Mouse (Mus musculus): ENCODE measurements around the gene Gm16451. TPM values are rescaled to one million over a fixed set of nuclear protein-coding genes. Genes with fewer than 3 reads are reported as not detected.
"Not testable (repeated sequence)": the region's sequence is repeated elsewhere in the genome, so short reads cannot be mapped to it uniquely, and the experiment has no call there.

Gene Gm16451
- polyA plus RNA-seq (2015; fragmentation: Nextera tagmentation; extraction: Ambion mirVana): not detected in 2 replicates

GRCm38 (mm10) chr7:22118145-22118544 lies at the start of gene Gm16451:
TSS of gene Gm16451 (minus strand) at chr7:22118245.
- ATAC-seq (ENCODE audit: low read depth); H3K27me3 ChIP-seq (ENCODE audit: control insufficient read depth, insufficient read depth, low read depth, low read length); H3K9me3 ChIP-seq (replicated peaks; ENCODE audit: control insufficient read depth, low read length); H3K9ac ChIP-seq (ENCODE audit: low read depth, low read length); H3K4me2 ChIP-seq (ENCODE audit: low read depth, low read length); H3K27ac ChIP-seq (ENCODE audit: low read length); H3K4me1 ChIP-seq (ENCODE audit: control insufficient read depth, low read depth, low read length); H3K36me3 ChIP-seq (ENCODE audit: control insufficient read depth, insufficient read depth); H3K4me3 ChIP-seq (ENCODE audit: low read depth, low read length): not testable (repeated sequence)
- WGBS (ENCODE audit: insufficient replicate concordance): no CpG with 5 or more reads among the region's 2 CpGs

GRCm38 (mm10) chr7:22163935-22164334 lies 45.9 kb upstream of the Gm16451 start, which contains the start of gene Vmn1r142:
TSS of gene Vmn1r142 (minus strand) at chr7:22164035.
- ATAC-seq (ENCODE audit: low read depth); H3K4me2 ChIP-seq (ENCODE audit: low read depth, low read length); H3K27me3 ChIP-seq (ENCODE audit: control insufficient read depth, insufficient read depth, low read depth, low read length); H3K9ac ChIP-seq (ENCODE audit: low read depth, low read length); H3K27ac ChIP-seq (ENCODE audit: low read length); H3K4me1 ChIP-seq (ENCODE audit: control insufficient read depth, low read depth, low read length); H3K4me3 ChIP-seq (ENCODE audit: low read depth, low read length); H3K36me3 ChIP-seq (ENCODE audit: control insufficient read depth, insufficient read depth); H3K9me3 ChIP-seq (replicated peaks; ENCODE audit: control insufficient read depth, low read length): not testable (repeated sequence)
- no CpG with 5 or more reads among the region's 3 CpGs for WGBS (ENCODE audit: insufficient replicate concordance)

- H3K4me1 ChIP-seq (ENCODE audit: control insufficient read depth, low read depth, low read length); ATAC-seq (ENCODE audit: low read depth); H3K9me3 ChIP-seq (replicated peaks; ENCODE audit: control insufficient read depth, low read length); H3K4me3 ChIP-seq (ENCODE audit: low read depth, low read length); H3K9ac ChIP-seq (ENCODE audit: low read depth, low read length); H3K27ac ChIP-seq (ENCODE audit: low read length); H3K27me3 ChIP-seq (ENCODE audit: control insufficient read depth, insufficient read depth, low read depth, low read length); H3K36me3 ChIP-seq (ENCODE audit: control insufficient read depth, insufficient read depth); H3K4me2 ChIP-seq (ENCODE audit: low read depth, low read length): not testable (repeated sequence)
- WGBS (ENCODE audit: insufficient replicate concordance): no CpG with 5 or more reads among the region's 5 CpGs
Measured at GRCm38 (mm10) chr7:22134641-22135040, 16.6 kb upstream of the Gm16451 start, which contains the start of gene Gm10666. TSS of gene Gm10666 (minus strand) at chr7:22134741.

- H3K9ac ChIP-seq (ENCODE audit: low read depth, low read length); H3K9me3 ChIP-seq (replicated peaks; ENCODE audit: control insufficient read depth, low read length); H3K27me3 ChIP-seq (ENCODE audit: control insufficient read depth, insufficient read depth, low read depth, low read length); H3K4me3 ChIP-seq (ENCODE audit: low read depth, low read length); H3K4me1 ChIP-seq (ENCODE audit: control insufficient read depth, low read depth, low read length); ATAC-seq (ENCODE audit: low read depth); H3K36me3 ChIP-seq (ENCODE audit: control insufficient read depth, insufficient read depth); H3K27ac ChIP-seq (ENCODE audit: low read length); H3K4me2 ChIP-seq (ENCODE audit: low read depth, low read length): not testable (repeated sequence)
- no CpG with 5 or more reads among the region's 7 CpGs for WGBS (ENCODE audit: insufficient replicate concordance)
Measured at GRCm38 (mm10) chr7:22068757-22069156, 49.3 kb downstream of the Gm16451 start, which contains the start of gene Vmn1r139. TSS of gene Vmn1r139 (plus strand) at chr7:22069057.

Other genes with a start within 250 kb of the Gm16451 start
- not detected in 2 replicates for gene Gm5891, start 197.0 kb downstream of the Gm16451 start, polyA plus RNA-seq (2015; fragmentation: Nextera tagmentation; extraction: Ambion mirVana)
- gene Vmn1r137, start 123.7 kb downstream of the Gm16451 start, polyA plus RNA-seq (2015; fragmentation: Nextera tagmentation; extraction: Ambion mirVana): not detected in 2 replicates
- not detected in 2 replicates for gene Vmn1r138, start 89.3 kb downstream of the Gm16451 start, polyA plus RNA-seq (2015; fragmentation: Nextera tagmentation; extraction: Ambion mirVana)
- not detected in 2 replicates for gene Gm6176, start 61.9 kb downstream of the Gm16451 start, polyA plus RNA-seq (2015; fragmentation: Nextera tagmentation; extraction: Ambion mirVana)
- gene Vmn1r139, start 49.2 kb downstream of the Gm16451 start, polyA plus RNA-seq (2015; fragmentation: Nextera tagmentation; extraction: Ambion mirVana): not detected in 2 replicates
- not detected in 2 replicates for gene Gm10666, start 16.5 kb upstream of the Gm16451 start, polyA plus RNA-seq (2015; fragmentation: Nextera tagmentation; extraction: Ambion mirVana)
- gene Vmn1r142, start 45.8 kb upstream of the Gm16451 start, polyA plus RNA-seq (2015; fragmentation: Nextera tagmentation; extraction: Ambion mirVana): not detected in 2 replicates
- not detected in 2 replicates for gene Vmn1r143, start 71.1 kb upstream of the Gm16451 start, polyA plus RNA-seq (2015; fragmentation: Nextera tagmentation; extraction: Ambion mirVana)
- not detected in 2 replicates for gene Gm8653, start 83.0 kb upstream of the Gm16451 start, polyA plus RNA-seq (2015; fragmentation: Nextera tagmentation; extraction: Ambion mirVana)
- not detected in 2 replicates for gene Gm8453, start 111.2 kb upstream of the Gm16451 start, polyA plus RNA-seq (2015; fragmentation: Nextera tagmentation; extraction: Ambion mirVana)
- gene Gm4187, start 211.5 kb upstream of the Gm16451 start, polyA plus RNA-seq (2015; fragmentation: Nextera tagmentation; extraction: Ambion mirVana): not detected in 2 replicates

Measured in liver, embryonic 16.5 days (tissue).